Mouse (Mus musculus): ENCODE measurements at regions not wholly inside any gene's neighbourhood (a gene's known extent, or its start where the extent isn't known, plus 50 kb on each side); places are given as distances from the start of the nearest gene placed in this dataset.
"Not testable (repeated sequence)": the region's sequence is repeated elsewhere in the genome, so short reads cannot be mapped to it uniquely, and the experiment has no call there.

GRCm38 (mm10) chr1:137226479-137227097, 266.3 kb upstream of the Nr5a2 start:
- no peak for DNase-seq (ENCODE audit: low read depth, low spot score)

GRCm38 (mm10) chr1:137225418-137225817, 265.2 kb upstream of the Nr5a2 start:
- no peak for DNase-seq (ENCODE audit: low read depth, low spot score)

- DNase-seq (ENCODE audit: low read depth, low spot score) = no peak
Observed at GRCm38 (mm10) chr1:137223052-137223451, 262.8 kb upstream of the Nr5a2 start.

- DNase-seq (ENCODE audit: low read depth, low spot score) = no peak
Observed at GRCm38 (mm10) chr1:137221087-137222057, 261.1 kb upstream of the Nr5a2 start.

GRCm38 (mm10) chr1:137220226-137220625, 260.0 kb upstream of the Nr5a2 start:
- DNase-seq (ENCODE audit: low read depth, low spot score) = no peak

DNA sequence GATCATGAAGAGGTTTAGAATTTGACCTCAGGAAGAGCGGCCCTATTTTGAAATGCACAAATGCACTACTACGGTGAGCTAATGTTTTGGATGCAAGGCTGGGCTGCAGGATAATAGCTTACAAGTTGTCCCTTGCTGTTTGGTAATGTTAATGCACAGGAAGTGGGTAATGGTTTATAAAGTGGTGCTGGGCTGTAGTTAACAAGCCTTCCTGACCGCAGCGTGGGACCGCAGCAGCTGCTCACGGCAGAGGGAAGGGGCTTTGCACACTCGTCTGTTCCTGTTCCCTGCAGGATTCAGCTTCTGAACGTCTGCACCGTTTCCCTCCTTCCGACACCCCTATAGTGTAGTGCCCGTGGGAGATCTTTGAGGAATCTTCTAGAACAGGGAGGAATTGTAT, 258.4 kb upstream of the Nr5a2 start:
- DNase-seq (ENCODE audit: low read depth, low spot score) = no peak

GRCm38 (mm10) chr1:137218096-137218495, 257.8 kb upstream of the Nr5a2 start:
- no peak for DNase-seq (ENCODE audit: low read depth, low spot score)

DNA sequence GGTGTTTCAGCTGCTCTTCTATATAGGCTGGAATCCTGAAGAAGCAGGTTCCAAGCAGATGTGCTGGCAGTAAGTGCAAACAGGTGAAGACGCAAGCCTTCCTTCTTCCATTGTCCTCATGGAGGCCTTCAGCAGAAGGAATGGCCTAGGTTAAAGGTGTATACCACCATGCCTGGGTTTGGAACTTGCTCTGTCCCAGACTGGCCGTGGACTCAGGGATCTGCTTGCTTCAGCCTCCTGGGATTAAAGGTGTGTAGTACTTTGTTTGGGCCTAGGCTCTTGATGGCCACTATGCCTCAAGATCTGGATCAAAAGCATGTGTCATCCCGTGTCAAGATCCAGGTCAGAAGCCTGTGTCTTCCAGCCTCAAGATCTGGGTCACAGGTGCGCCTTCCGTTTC, 257.0 kb upstream of the Nr5a2 start:
- DNase-seq (ENCODE audit: low read depth, low spot score) = no peak

DNA sequence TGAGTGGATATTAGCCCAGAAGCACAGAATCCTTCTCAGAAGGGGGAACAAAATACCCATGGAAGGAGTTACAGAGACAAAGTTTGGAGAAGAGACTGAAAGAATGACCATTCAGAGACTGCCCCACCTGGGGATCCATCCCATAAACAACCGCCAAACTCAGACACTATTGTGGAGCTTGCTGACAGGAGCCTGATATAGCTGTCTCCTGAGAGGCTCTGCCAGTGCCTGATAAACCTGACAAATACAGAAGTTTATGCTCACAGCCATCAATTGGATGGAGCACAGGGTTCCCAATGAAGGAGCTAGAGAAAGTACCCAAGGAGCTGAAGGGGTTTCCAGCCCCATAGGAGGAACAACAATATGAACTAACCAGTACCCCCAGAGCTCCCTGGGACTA, 254.1 kb upstream of the Nr5a2 start:
- DNase-seq (ENCODE audit: low read depth, low spot score) = not testable (repeated sequence)

DNA sequence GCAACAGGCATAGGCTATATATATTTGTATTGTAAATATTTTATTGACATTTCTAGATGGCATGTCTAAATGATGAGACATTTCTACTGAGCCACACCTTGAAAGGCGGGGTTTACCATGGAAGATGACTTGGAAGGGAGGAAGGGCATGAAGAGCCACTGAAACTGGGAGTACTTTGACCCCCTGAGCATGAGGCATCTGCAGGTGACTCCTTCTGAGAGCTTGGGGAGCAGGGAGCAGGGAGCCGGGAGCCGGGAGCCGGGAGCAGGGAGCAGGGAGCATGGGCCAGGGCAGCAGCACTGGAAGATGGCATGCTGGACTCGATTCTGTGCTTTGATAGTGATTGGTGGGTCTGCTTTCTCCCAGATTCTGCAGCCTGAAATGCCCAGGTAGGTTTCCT, 253.5 kb upstream of the Nr5a2 start:
- no peak for DNase-seq (ENCODE audit: low read depth, low spot score)

DNA sequence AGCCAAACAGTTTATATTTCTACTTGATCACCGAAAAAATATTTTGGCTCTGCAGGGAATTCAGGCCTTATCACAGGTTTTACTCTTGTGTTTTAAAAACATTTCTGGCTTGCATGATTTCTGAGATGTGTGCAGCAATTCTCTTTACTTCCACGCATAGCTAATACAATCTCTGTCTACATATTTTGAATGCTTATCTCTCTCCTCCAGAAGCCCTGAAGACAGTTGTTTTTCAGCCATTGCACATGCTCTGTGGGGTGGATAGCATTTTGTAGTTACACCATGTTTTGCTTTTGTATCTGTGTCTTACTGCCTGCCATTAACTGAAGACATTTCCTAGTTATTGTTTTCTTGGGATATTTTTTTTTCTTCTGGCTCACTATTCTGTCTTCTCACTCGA, 252.6 kb upstream of the Nr5a2 start:
- no peak for DNase-seq (ENCODE audit: low read depth, low spot score)

- DNase-seq (ENCODE audit: low read depth, low spot score) = no peak
Observed at GRCm38 (mm10) chr1:137204371-137204770, 244.1 kb upstream of the Nr5a2 start.

- DNase-seq (ENCODE audit: low read depth, low spot score) = no peak
Observed at GRCm38 (mm10) chr1:137203512-137203911, 243.3 kb upstream of the Nr5a2 start.

- DNase-seq (ENCODE audit: low read depth, low spot score) = no peak
Observed at GRCm38 (mm10) chr1:137200931-137201330, 240.7 kb upstream of the Nr5a2 start.

GRCm38 (mm10) chr1:137195962-137196361, 235.7 kb upstream of the Nr5a2 start:
- DNase-seq (ENCODE audit: low read depth, low spot score) = no peak

DNA sequence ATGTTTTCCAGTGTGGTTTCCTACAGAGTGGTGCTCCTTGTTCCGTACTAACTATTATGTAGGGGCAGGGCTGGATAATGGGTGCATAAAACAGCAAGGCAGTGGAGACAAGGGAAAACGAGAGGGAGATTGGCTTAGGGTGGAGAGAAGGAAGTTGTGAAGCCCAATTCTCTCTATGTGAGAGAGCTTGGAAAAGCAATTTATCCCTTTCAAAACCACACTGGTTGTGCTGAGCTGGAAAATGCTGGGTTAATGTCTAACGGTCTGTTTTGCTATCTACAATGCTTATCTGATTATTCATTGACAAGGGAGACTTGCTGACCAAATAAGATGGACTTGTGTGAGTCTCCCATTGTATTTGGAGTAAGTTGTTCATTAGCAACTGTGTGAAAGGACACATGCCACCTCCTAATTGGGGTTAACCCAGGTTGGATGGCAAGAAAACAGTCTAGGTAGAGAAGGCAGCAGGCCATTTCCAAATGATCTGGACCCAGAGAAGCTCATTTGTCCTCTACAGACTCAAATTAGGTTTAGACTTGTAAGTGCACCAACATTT, 234.9 kb upstream of the Nr5a2 start:
- DNase-seq (ENCODE audit: low read depth, low spot score) = no peak

GRCm38 (mm10) chr1:137178231-137178630, 218.0 kb upstream of the Nr5a2 start:
- no peak for DNase-seq (ENCODE audit: low read depth, low spot score)

DNA sequence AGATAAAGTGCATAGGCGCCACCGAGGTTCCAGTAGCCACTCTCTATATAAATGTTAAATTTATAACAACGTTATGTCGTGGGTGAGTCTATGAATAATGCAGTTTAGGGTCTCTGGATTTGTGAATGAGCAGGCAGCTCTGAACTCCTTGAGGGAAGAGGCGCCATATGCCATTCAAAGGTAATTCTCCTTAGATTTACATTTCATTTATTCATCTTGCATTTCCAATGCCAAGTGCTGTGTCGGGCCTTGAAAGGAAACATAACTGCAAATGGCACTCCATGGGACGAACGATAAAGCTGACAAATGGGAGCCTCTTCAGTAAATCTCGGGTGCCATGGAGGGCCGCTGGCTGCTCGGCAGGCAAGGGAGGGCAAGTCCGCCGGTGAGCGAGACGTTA, 216.4 kb upstream of the Nr5a2 start:
- DNase-seq (ENCODE audit: low read depth, low spot score) = no peak

GRCm38 (mm10) chr1:137174081-137174480, 213.8 kb upstream of the Nr5a2 start:
- no peak for DNase-seq (ENCODE audit: low read depth, low spot score)

DNA sequence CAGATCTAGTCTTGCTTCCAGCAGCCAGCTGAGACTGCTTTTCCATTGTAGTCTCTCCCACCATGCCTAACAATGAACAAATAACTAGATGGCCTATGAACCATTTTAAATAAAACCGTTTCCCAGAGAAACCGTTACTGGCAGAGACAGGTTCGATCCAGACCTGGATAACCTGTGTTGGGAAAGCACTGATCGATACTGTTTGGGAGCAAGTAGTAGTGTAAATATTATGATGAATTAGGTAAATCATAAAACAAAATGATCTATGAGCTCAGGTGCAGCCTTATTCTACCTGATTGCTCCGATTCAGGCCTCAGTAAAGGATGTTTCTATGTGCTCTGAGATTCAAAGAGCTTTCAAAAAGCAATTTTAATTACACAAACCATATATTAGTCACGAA, 211.9 kb upstream of the Nr5a2 start:
- DNase-seq (ENCODE audit: low read depth, low spot score) = no peak

GRCm38 (mm10) chr1:137171451-137171850, 211.2 kb upstream of the Nr5a2 start:
- DNase-seq (ENCODE audit: low read depth, low spot score) = no peak

GRCm38 (mm10) chr1:137147891-137148290, 187.6 kb upstream of the Nr5a2 start:
- DNase-seq (ENCODE audit: low read depth, low spot score) = no peak
